Mouse (Mus musculus) brain, embryonic 14.5 days (tissue): ENCODE results near the gene Gmpr2.

Source experiments
- CTCF ChIP-seq: fragments of 200-500 bp; IDR thresholded peaks from 2 replicates; pipeline ENCODE4 v1.5.1; 2012; ENCODE audit warnings: inconsistent platforms, mild to moderate bottlenecking, moderate library complexity, borderline replicate concordance; ENCODE audit not compliant: insufficient read depth, insufficient read length; ENCODE audit errors: extremely low read depth
- POLR2A ChIP-seq: fragments of 200-500 bp; IDR thresholded peaks from 2 replicates; pipeline ENCODE4 v1.6.1; 2012; ENCODE audit warnings: mild to moderate bottlenecking, inconsistent platforms, borderline replicate concordance; ENCODE audit not compliant: poor library complexity, insufficient read depth, insufficient read length, severe bottlenecking; ENCODE audit errors: extremely low read depth

- no peak for TF ChIP-seq CTCF
- no peak for TF ChIP-seq POLR2A
Measured at GRCm38 (mm10) chr14:55671486-55671832, 282 bp upstream of the Gmpr2 start.
